Mouse (Mus musculus): ENCODE data around the gene Fnbp1. TPM values are rescaled to one million over a fixed set of nuclear protein-coding genes. Genes with fewer than 3 reads are reported as not detected.
"Not testable (repeated sequence)": the region's sequence is repeated elsewhere in the genome, so short reads cannot be mapped to it uniquely, and the experiment has no call there.

The Fnbp1 gene
- polyA plus RNA-seq, 1 experiment, result 0.15 TPM

GRCm38 (mm10) chr2:31172001-31172400 is 30.2 kb upstream of the Fnbp1 start:
- Histone ChIP-seq H3K4me3 (replicated peaks) (no peak overlapping the region), H3K4me1 (ENCODE audit: control insufficient read depth) (no peaks in the 10 kb centered on the region)

GRCm38 (mm10) chr2:31170164-31170563 is 28.4 kb upstream of the Fnbp1 start:
- H3K4me3 ChIP-seq (replicated peaks), result no peak overlapping the region

More at GRCm38 (mm10) chr2:31172001-31172400, 30.2 kb upstream of the Fnbp1 start:
- Histone ChIP-seq H3K36me3 (ENCODE audit: control insufficient read depth) (peaks cover 92% of the 10 kb centered on the region), H3K27me3 (ENCODE audit: control insufficient read depth) (no peaks in the 10 kb centered on the region), H3K9me3 (ENCODE audit: control insufficient read depth, low read length) (no peaks in the 10 kb centered on the region)
- TF ChIP-seq GATA1 (IDR thresholded peaks at IDR 0.05; ENCODE audit: low read length), result no peak
- TF ChIP-seq TAL1 (IDR thresholded peaks at IDR 0.05; ENCODE audit: low read length), result no peak

GRCm38 (mm10) chr2:31169001-31169400 is 27.2 kb upstream of the Fnbp1 start:
- no peak overlapping the region for H3K4me3 ChIP-seq (replicated peaks)
- no peaks in the 10 kb centered on the region for H3K27me3 ChIP-seq (ENCODE audit: control insufficient read depth)
- TF ChIP-seq GATA1 (IDR thresholded peaks at IDR 0.05; ENCODE audit: low read length) (no peak), TAL1 (IDR thresholded peaks at IDR 0.05; ENCODE audit: low read length) (no peak)
- H3K4me1 ChIP-seq (ENCODE audit: control insufficient read depth), result peaks cover 14% of the 10 kb centered on the region
- no peaks in the 10 kb centered on the region for H3K9me3 ChIP-seq (ENCODE audit: control insufficient read depth, low read length)
- peaks cover 80% of the 10 kb centered on the region for H3K36me3 ChIP-seq (ENCODE audit: control insufficient read depth)

More at GRCm38 (mm10) chr2:31170164-31170563, 28.4 kb upstream of the Fnbp1 start:
- Histone ChIP-seq H3K27me3 (ENCODE audit: control insufficient read depth) (no peaks in the 10 kb centered on the region), H3K36me3 (ENCODE audit: control insufficient read depth) (peaks cover 86% of the 10 kb centered on the region), H3K4me1 (ENCODE audit: control insufficient read depth) (peaks cover 5% of the 10 kb centered on the region), H3K9me3 (ENCODE audit: control insufficient read depth, low read length) (no peaks in the 10 kb centered on the region)
- TF ChIP-seq GATA1 (IDR thresholded peaks at IDR 0.05; ENCODE audit: low read length) (no peak), TAL1 (IDR thresholded peaks at IDR 0.05; ENCODE audit: low read length) (no peak)

GRCm38 (mm10) chr2:31167571-31167970 is 25.8 kb upstream of the Fnbp1 start:
- not testable (repeated sequence) for H3K4me3 ChIP-seq (replicated peaks); H3K27me3 ChIP-seq (ENCODE audit: control insufficient read depth); H3K9me3 ChIP-seq (ENCODE audit: control insufficient read depth, low read length)
- H3K36me3 ChIP-seq (ENCODE audit: control insufficient read depth), result peaks cover 67% of the 10 kb centered on the region
- H3K4me1 ChIP-seq (ENCODE audit: control insufficient read depth), result peaks cover 28% of the 10 kb centered on the region

- Histone ChIP-seq H3K4me3 (replicated peaks) (no peak overlapping the region), H3K9me3 (ENCODE audit: control insufficient read depth, low read length) (no peaks in the 10 kb centered on the region), H3K27me3 (ENCODE audit: control insufficient read depth) (no peaks in the 10 kb centered on the region), H3K36me3 (ENCODE audit: control insufficient read depth) (peaks cover 50% of the 10 kb centered on the region), H3K4me1 (ENCODE audit: control insufficient read depth) (peaks cover 36% of the 10 kb centered on the region)
- no peak for TF ChIP-seq GATA1 (IDR thresholded peaks at IDR 0.05; ENCODE audit: low read length)
- TF ChIP-seq TAL1 (IDR thresholded peaks at IDR 0.05; ENCODE audit: low read length), result no peak
These were observed 23.7 kb upstream of the Fnbp1 start for GRCm38 (mm10) chr2:31165529-31165928.

- TF ChIP-seq GATA1 (IDR thresholded peaks at IDR 0.05; ENCODE audit: low read length) (no peak), TAL1 (IDR thresholded peaks at IDR 0.05; ENCODE audit: low read length) (no peak)
- peaks cover 42% of the 10 kb centered on the region for H3K4me1 ChIP-seq (ENCODE audit: control insufficient read depth)
These were observed 23.1 kb upstream of the Fnbp1 start for GRCm38 (mm10) chr2:31164841-31165455.

GRCm38 (mm10) chr2:31163361-31164118 is 21.7 kb upstream of the Fnbp1 start:
- H3K9me3 ChIP-seq (ENCODE audit: control insufficient read depth, low read length), result no peaks in the 10 kb centered on the region
- H3K36me3 ChIP-seq (ENCODE audit: control insufficient read depth), result peaks cover 32% of the 10 kb centered on the region
- no peak overlapping the region for H3K4me3 ChIP-seq (replicated peaks)
- H3K4me1 ChIP-seq (ENCODE audit: control insufficient read depth), result peaks cover 55% of the 10 kb centered on the region
- no peak for TF ChIP-seq TAL1 (IDR thresholded peaks at IDR 0.05; ENCODE audit: low read length)
- no peak for TF ChIP-seq GATA1 (IDR thresholded peaks at IDR 0.05; ENCODE audit: low read length)
- no peaks in the 10 kb centered on the region for H3K27me3 ChIP-seq (ENCODE audit: control insufficient read depth)

More at GRCm38 (mm10) chr2:31164841-31165455, 23.1 kb upstream of the Fnbp1 start:
- H3K36me3 ChIP-seq (ENCODE audit: control insufficient read depth), result peaks cover 46% of the 10 kb centered on the region
- H3K27me3 ChIP-seq (ENCODE audit: control insufficient read depth), result no peaks in the 10 kb centered on the region
- H3K4me3 ChIP-seq (replicated peaks), result no peak overlapping the region
- H3K9me3 ChIP-seq (ENCODE audit: control insufficient read depth, low read length), result no peaks in the 10 kb centered on the region

GRCm38 (mm10) chr2:31161620-31162019 is 19.8 kb upstream of the Fnbp1 start:
- Histone ChIP-seq H3K9me3 (ENCODE audit: control insufficient read depth, low read length) (no peaks in the 10 kb centered on the region), H3K36me3 (ENCODE audit: control insufficient read depth) (peaks cover 14% of the 10 kb centered on the region), H3K4me3 (replicated peaks) (no peak overlapping the region), H3K27me3 (ENCODE audit: control insufficient read depth) (no peaks in the 10 kb centered on the region), H3K4me1 (ENCODE audit: control insufficient read depth) (peaks cover 70% of the 10 kb centered on the region)
- TF ChIP-seq GATA1 (IDR thresholded peaks at IDR 0.05; ENCODE audit: low read length) (no peak), TAL1 (IDR thresholded peaks at IDR 0.05; ENCODE audit: low read length) (no peak)

GRCm38 (mm10) chr2:31160147-31160920 is 18.5 kb upstream of the Fnbp1 start:
- no peaks in the 10 kb centered on the region for H3K9me3 ChIP-seq (ENCODE audit: control insufficient read depth, low read length)
- no peak overlapping the region for H3K4me3 ChIP-seq (replicated peaks)
- peaks cover 9% of the 10 kb centered on the region for H3K36me3 ChIP-seq (ENCODE audit: control insufficient read depth)
- H3K27me3 ChIP-seq (ENCODE audit: control insufficient read depth), result no peaks in the 10 kb centered on the region
- H3K4me1 ChIP-seq (ENCODE audit: control insufficient read depth), result peaks cover 76% of the 10 kb centered on the region
- TF ChIP-seq GATA1 (IDR thresholded peaks at IDR 0.05; ENCODE audit: low read length) (no peak), TAL1 (IDR thresholded peaks at IDR 0.05; ENCODE audit: low read length) (no peak; the same call in 2 of the 3 replicates)

Data from erythroblast, embryonic 14.5 days (primary cell).